Mouse (Mus musculus): ENCODE results near the gene 2300009A05Rik. TPM values are rescaled to one million over a fixed set of nuclear protein-coding genes. Genes with fewer than 3 reads are reported as not detected.

The 2300009A05Rik gene
- polyA plus RNA-seq, 1 experiment: 89.5 TPM

DNA sequence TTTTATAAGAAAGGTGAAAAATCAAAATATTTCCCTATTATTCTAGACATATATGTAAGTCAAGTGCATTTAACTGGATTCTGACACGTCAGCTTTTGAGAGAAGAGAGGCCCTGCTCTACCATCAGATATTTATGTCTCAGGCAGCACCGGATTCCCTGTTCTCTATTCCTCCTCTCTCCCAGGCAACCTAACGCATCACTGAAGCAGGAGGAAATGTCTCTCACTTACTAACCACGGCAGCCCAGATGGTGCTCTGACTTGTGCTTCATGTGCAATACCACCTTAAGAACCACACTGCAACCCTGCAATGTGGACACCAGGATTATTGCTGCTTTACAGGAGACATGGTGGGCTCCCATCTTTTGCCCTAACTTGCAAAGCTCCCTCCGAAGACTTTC lies 40.0 kb downstream of the 2300009A05Rik start:
- TF ChIP-seq GATA1 (IDR thresholded peaks at IDR 0.05; ENCODE audit: low read length): no peak

DNA sequence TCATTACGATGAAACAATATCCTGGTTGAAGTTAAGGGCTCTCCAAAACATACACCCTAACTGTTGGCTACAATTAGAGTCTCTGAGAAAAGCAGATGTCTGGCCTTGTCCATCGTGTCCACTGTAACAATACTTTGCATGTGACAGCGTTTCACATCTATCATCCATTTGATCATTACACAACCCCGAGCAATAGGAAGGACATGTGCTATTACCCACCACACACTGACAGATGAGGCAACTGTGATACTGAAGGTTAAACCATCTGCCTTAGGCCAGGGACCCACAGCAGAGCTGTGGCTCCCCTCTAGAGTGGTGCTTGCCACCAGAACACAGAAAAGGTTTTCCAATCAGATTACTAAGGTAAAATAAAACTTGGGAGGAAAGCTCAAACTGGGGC lies 42.3 kb downstream of the 2300009A05Rik start:
- TF ChIP-seq GATA1 (IDR thresholded peaks at IDR 0.05; ENCODE audit: low read length): no peak

DNA sequence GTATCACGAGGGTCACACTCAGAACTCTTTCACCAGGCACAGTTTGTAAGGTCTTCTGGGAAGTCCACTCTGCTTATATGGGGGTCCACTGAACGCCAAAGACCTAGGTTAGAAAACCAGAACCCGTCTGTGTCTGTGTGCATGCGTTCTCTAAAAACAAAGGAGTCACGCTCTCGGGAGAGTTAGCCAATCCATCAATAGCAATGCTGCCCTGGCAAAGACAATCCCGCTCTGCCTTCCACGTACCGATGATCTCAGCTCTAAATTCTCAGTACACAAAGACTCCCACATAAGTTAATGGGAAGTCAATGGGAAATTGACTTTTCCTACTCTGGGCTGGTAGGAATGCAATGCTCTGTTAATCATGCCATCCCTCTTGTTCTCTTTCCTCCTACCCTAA lies 42.8 kb downstream of the 2300009A05Rik start:
- TF ChIP-seq GATA1 (IDR thresholded peaks at IDR 0.05; ENCODE audit: low read length): no peak

DNA sequence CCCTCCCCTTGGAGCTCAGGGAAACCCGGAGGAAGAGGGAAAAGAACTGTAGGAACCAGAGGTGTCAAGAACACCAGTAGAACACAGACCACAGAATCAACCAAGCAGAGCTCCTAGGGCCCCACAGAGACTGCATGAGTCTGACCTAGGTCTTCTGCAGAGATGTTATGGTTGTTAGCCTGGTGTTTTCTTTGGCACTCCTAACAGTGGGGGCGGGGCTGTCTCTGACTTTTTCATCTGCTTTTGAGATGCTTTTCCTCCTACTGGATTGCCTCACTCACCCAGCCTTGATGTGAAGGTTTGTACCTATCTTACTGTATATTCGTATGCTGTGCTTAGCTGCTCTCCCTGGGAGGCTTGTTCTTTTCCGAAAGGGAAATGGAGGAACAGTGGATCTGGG lies 44.9 kb downstream of the 2300009A05Rik start:
- TF ChIP-seq GATA1 (IDR thresholded peaks at IDR 0.05; ENCODE audit: low read length): no peak

DNA sequence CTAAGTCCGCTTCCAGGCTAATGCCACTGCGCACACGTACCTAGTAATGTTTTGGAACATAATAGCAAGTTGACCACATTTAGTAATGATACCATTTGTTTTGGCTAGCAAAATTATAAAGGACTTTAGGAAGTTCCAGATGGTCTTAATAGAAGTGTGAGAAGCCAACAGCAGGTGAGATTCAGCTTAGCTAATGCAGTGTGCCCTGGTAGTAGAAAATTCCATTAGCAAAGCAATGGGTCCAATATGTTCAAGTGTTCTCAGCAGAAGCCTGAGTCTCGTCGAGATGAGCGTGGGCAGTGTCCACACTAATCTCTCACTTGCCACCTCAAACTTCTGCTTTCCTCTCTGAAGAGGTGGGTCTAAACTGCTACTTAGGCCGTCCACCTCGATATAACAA lies 49.0 kb downstream of the 2300009A05Rik start:
- TF ChIP-seq GATA1 (IDR thresholded peaks at IDR 0.05; ENCODE audit: low read length): no peak

DNA sequence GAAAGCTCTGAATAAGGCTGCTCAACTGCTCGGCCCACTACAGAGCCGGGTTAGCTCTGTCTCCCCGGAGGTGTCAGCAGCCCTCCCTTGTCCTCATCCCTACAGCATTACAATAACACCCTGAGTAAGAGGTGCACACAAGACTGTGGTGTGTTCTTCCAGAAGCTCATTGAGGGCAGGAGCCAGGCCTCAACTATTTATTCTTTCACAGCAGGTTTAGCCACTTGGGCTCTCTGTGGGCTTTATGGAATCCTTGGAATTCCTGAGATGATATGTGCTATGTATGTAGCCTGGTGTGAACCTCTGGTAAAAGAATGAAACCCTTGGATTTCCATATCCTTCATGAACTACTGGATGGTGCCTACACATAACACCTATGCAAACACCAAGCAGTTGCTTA lies 49.8 kb downstream of the 2300009A05Rik start:
- TF ChIP-seq GATA1 (IDR thresholded peaks at IDR 0.05; ENCODE audit: low read length): no peak

DNA sequence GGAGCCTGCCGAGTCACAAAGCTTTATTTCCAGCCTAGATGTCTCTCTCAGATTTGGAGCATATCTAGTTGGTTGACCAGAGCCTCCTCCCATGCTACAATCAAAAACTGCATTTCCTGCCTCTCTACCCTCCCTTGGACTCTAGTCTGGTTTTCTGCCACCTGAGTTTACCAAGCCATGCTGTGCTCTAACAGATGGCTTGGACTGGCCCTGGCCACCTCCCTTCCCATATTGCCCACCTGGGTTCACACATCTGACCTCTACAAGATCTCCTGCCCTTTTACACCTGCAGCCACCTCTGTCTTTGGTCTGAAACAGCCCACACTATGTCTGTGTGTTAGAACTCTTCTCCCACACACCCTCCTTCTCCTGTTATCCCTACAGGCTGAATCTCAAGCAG lies 50.9 kb downstream of the 2300009A05Rik start:
- TF ChIP-seq GATA1 (IDR thresholded peaks at IDR 0.05; ENCODE audit: low read length): no peak

DNA sequence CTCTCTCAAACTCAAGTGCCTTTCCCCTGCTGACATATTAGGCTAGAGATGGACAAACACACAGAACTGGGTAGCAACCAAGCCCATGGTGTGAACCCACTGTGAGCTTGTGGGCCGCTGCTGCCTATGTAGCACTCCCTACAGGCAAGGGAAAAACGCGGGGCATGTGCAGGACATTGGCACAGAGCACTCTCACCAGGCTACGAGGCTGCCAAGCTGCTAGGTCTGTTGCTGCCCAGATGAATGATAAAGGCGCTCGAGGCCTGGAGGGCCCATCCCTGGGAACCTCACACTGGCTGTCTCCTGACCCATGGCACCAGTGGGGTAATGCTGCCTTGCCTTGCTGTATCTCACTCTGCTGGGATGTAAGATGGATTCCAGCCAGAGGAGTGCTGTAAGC lies 53.0 kb downstream of the 2300009A05Rik start:
- TF ChIP-seq GATA1 (IDR thresholded peaks at IDR 0.05; ENCODE audit: low read length): no peak

Other genes with a start within 250 kb of the 2300009A05Rik start
- gene Map2k5, start 21.3 kb downstream of the 2300009A05Rik start, polyA plus RNA-seq (2012): 38.8 and 45.9 TPM in 2 replicates
- not detected in 2 replicates for gene Iqch, start 203.2 kb upstream of the 2300009A05Rik start, polyA plus RNA-seq (2012)
- 1.4 and 3.5 TPM in 2 replicates for gene Aagab, start 203.4 kb upstream of the 2300009A05Rik start, polyA plus RNA-seq (2012)